Mouse (Mus musculus) forebrain, postnatal 0 days (tissue): ENCODE measurements at regions not wholly inside any gene's neighbourhood (a gene's known extent, or its start where the extent isn't known, plus 50 kb on each side); places are given as distances from the start of the nearest gene placed in this dataset.
A peak's percentile ranks its signal among the peaks of the same experiment; 100 is the strongest.

ENCODE experiments used
- ATAC-seq: fragments of 200-750 bp; cut with Nextera tagmentation; 2 replicates; pipeline ENCODE4 v1.8.0; 2017; ENCODE audit warnings: mild to moderate bottlenecking, moderate library complexity
- DNase-seq: peaks from one replicate; pipeline ENCODE4 v3.0.0-alpha.2; 2015
- H3K27ac ChIP-seq: fragments of 300-500 bp; sonication (generic); 2 replicates; pipeline ENCODE4 v1.5.1; 2014; ENCODE audit warnings: low read depth, mild to moderate bottlenecking, antibody characterized with exemption, low read length, moderate library complexity, mixed read lengths
- H3K27me3 ChIP-seq: fragments of 300-500 bp; sonication (generic); 2 replicates; pipeline ENCODE4 v1.6.1; 2014; ENCODE audit warnings: mild to moderate bottlenecking, low read length, mixed read lengths; ENCODE audit not compliant: insufficient read depth
- H3K36me3 ChIP-seq: fragments of 300-500 bp; sonication (generic); 2 replicates; pipeline ENCODE4 v1.6.1; 2014; ENCODE audit warnings: mild to moderate bottlenecking, moderate library complexity; ENCODE audit not compliant: insufficient read depth
- H3K4me1 ChIP-seq: fragments of 300-500 bp; sonication (generic); 2 replicates; pipeline ENCODE4 v1.6.1; 2014; ENCODE audit warnings: antibody characterized with exemption; ENCODE audit not compliant: insufficient read depth
- H3K4me2 ChIP-seq: fragments of 300-500 bp; sonication (generic); 2 replicates; pipeline ENCODE4 v1.6.1; 2014; ENCODE audit warnings: low read depth, mild to moderate bottlenecking, moderate library complexity
- H3K4me3 ChIP-seq: fragments of 300-500 bp; sonication (generic); 2 replicates; pipeline ENCODE4 v1.5.1; 2014; ENCODE audit warnings: low read depth, low read length, mixed read lengths
- H3K9ac ChIP-seq: fragments of 300-500 bp; sonication (generic); 2 replicates; pipeline ENCODE4 v1.6.1; 2014; ENCODE audit warnings: mild to moderate bottlenecking
- H3K9me3 ChIP-seq: fragments of 300-500 bp; sonication (generic); 2 replicates; pipeline ENCODE4 v1.6.1; 2016; ENCODE audit warnings: low read length
- CTCF ChIP-seq: sonication (generic); IDR thresholded peaks from 2 replicates; pipeline ENCODE4 v1.5.1; 2016; ENCODE audit warnings: antibody characterized with exemption, control low read depth, low read depth
- WGBS: fragments of 180-500 bp; shearing (Covaris S2); extraction: QIAGEN DNeasy Blood & Tissue Kit; methylation state at CpG from one replicate; pipeline ENCODE4 v1.1.7; 2014; 5-methylcytosine and 5-hydroxymethylcytosine counted together

GRCm38 (mm10) chr12:16013861-16014630, 197.3 kb upstream of the Trib2 start:
- no peak for DNase-seq
- 94% methylated on average over 6 of the region's 6 CpGs for WGBS
- H3K36me3 ChIP-seq: no peaks in the 10 kb centered on the region

GRCm38 (mm10) chr12:16013354-16013753, 196.6 kb upstream of the Trib2 start:
- H3K4me1 ChIP-seq: no peaks in the 10 kb centered on the region
- WGBS: 89% methylated on average over 2 of the region's 2 CpGs
- no peak overlapping the region for H3K27ac ChIP-seq
- no peak overlapping the region for H3K4me2 ChIP-seq
- H3K9ac ChIP-seq: no peak overlapping the region
- no peak overlapping the region for H3K4me3 ChIP-seq
- DNase-seq: no peak
- TF ChIP-seq CTCF: no peak
- H3K9me3 ChIP-seq: no peaks in the 10 kb centered on the region
- H3K27me3 ChIP-seq: no peaks in the 10 kb centered on the region
- no peaks in the 10 kb centered on the region for H3K36me3 ChIP-seq
- no peak for ATAC-seq

More at GRCm38 (mm10) chr12:16013861-16014630, 197.3 kb upstream of the Trib2 start:
- Histone ChIP-seq H3K4me2 (no peak overlapping the region), H3K4me1 (no peaks in the 10 kb centered on the region), H3K4me3 (no peak overlapping the region), H3K9me3 (no peaks in the 10 kb centered on the region), H3K27ac (no peak overlapping the region), H3K9ac (no peak overlapping the region), H3K27me3 (no peaks in the 10 kb centered on the region)
- no peak for TF ChIP-seq CTCF
- ATAC-seq: no peak

GRCm38 (mm10) chr12:16012081-16012480, 195.4 kb upstream of the Trib2 start:
- 62% methylated on average over 4 of the region's 4 CpGs for WGBS
- no peak for TF ChIP-seq CTCF
- Histone ChIP-seq H3K27me3 (no peaks in the 10 kb centered on the region), H3K4me3 (no peak overlapping the region), H3K9ac (no peak overlapping the region), H3K4me1 (no peaks in the 10 kb centered on the region), H3K36me3 (no peaks in the 10 kb centered on the region), H3K9me3 (no peaks in the 10 kb centered on the region), H3K4me2 (no peak overlapping the region), H3K27ac (no peak overlapping the region)
- ATAC-seq: no peak
- no peak for DNase-seq

- H3K36me3 ChIP-seq: no peaks in the 10 kb centered on the region
- no peaks in the 10 kb centered on the region for H3K27me3 ChIP-seq
- no peaks in the 10 kb centered on the region for H3K4me1 ChIP-seq
- 56% methylated on average over 10 of the region's 10 CpGs for WGBS
- no peak overlapping the region for H3K9ac ChIP-seq
- peak; percentile 49 for DNase-seq
- no peak overlapping the region for H3K4me3 ChIP-seq
- no peak overlapping the region for H3K27ac ChIP-seq
- ATAC-seq: peak; percentile 51
- no peak for TF ChIP-seq CTCF
- H3K9me3 ChIP-seq: no peaks in the 10 kb centered on the region
- no peak overlapping the region for H3K4me2 ChIP-seq
Observed at GRCm38 (mm10) chr12:16009822-16010620, 193.3 kb upstream of the Trib2 start.

- Histone ChIP-seq H3K9me3 (no peaks in the 10 kb centered on the region), H3K27ac (no peak overlapping the region), H3K4me1 (no peaks in the 10 kb centered on the region), H3K4me2 (no peak overlapping the region), H3K27me3 (no peaks in the 10 kb centered on the region), H3K4me3 (no peak overlapping the region), H3K9ac (no peak overlapping the region), H3K36me3 (no peaks in the 10 kb centered on the region)
- no peak for DNase-seq
- no peak for TF ChIP-seq CTCF
- 20% methylated on average over 3 of the region's 3 CpGs for WGBS
- ATAC-seq: peak; percentile 51
Observed at GRCm38 (mm10) chr12:16008763-16009515, 192.2 kb upstream of the Trib2 start.

- DNase-seq: no peak
- 82% methylated on average over 4 of the region's 4 CpGs for WGBS
- Histone ChIP-seq H3K27ac (no peak overlapping the region), H3K4me3 (no peak overlapping the region), H3K36me3 (no peaks in the 10 kb centered on the region), H3K9me3 (no peaks in the 10 kb centered on the region), H3K9ac (no peak overlapping the region), H3K4me1 (no peaks in the 10 kb centered on the region), H3K4me2 (no peak overlapping the region), H3K27me3 (no peaks in the 10 kb centered on the region)
- no peak for ATAC-seq
- TF ChIP-seq CTCF: no peak
Observed at GRCm38 (mm10) chr12:16008261-16008660, 191.5 kb upstream of the Trib2 start.

- TF ChIP-seq CTCF: no peak
- ATAC-seq: no peak
- WGBS: 88% methylated on average over 5 of the region's 5 CpGs
- Histone ChIP-seq H3K4me1 (no peaks in the 10 kb centered on the region), H3K36me3 (no peaks in the 10 kb centered on the region), H3K9me3 (no peaks in the 10 kb centered on the region), H3K4me3 (no peak overlapping the region), H3K9ac (no peak overlapping the region), H3K4me2 (no peak overlapping the region), H3K27ac (no peak overlapping the region), H3K27me3 (no peaks in the 10 kb centered on the region)
- no peak for DNase-seq
Observed at GRCm38 (mm10) chr12:16006688-16007087, 190.0 kb upstream of the Trib2 start.
